Mouse (Mus musculus) heart, adult 2 months (tissue): ENCODE data around the gene Lias. TPM values are rescaled to one million over a fixed set of nuclear protein-coding genes. Genes with fewer than 3 reads are reported as not detected.

Source experiments
- DNase-seq, 2 experiments: peaks; one replicate each; pipeline ENCODE4 v3.0.0; 2021
- H3K27ac ChIP-seq: fragments of 200-600 bp; 2 replicates; pipeline ENCODE4 v1.8.1; 2022
- H3K27me3 ChIP-seq: fragments of 200-500 bp; 2 replicates; pipeline ENCODE4 v1.6.1; 2012; ENCODE audit warnings: mild to moderate bottlenecking, low read length, inconsistent platforms, mixed read lengths; ENCODE audit not compliant: control insufficient read depth, insufficient read depth
- H3K36me3 ChIP-seq: fragments of 200-500 bp; 2 replicates; pipeline ENCODE4 v1.6.1; 2012; ENCODE audit warnings: low read length, inconsistent platforms; ENCODE audit not compliant: control insufficient read depth, insufficient read depth
- H3K4me1 ChIP-seq: fragments of 200-500 bp; 2 replicates; pipeline ENCODE4 v1.6.1; 2011; ENCODE audit warnings: low read length; ENCODE audit not compliant: control insufficient read depth, insufficient read depth
- H3K4me3 ChIP-seq: fragments of 200-600 bp; 2 replicates; pipeline ENCODE4 v1.8.1; 2022
- H3K79me2 ChIP-seq: fragments of 200-500 bp; replicated peaks from 2 replicates; pipeline ENCODE4 v1.6.1; 2012; ENCODE audit warnings: mild to moderate bottlenecking, inconsistent platforms, low read length, moderate library complexity, mixed read lengths; ENCODE audit not compliant: control insufficient read depth, insufficient read depth
- H3K9ac ChIP-seq: fragments of 200-500 bp; 2 replicates; pipeline ENCODE4 v1.6.1; 2012; ENCODE audit warnings: low read depth, mild to moderate bottlenecking, control low read depth, inconsistent platforms, low read length, mixed read lengths
- CTCF ChIP-seq: fragments of 200-600 bp; IDR thresholded peaks from 2 replicates; pipeline ENCODE4 v1.8.1; 2022; ENCODE audit warnings: antibody characterized with exemption, mild to moderate bottlenecking, moderate library complexity
- EP300 ChIP-seq: fragments of 200-500 bp; IDR thresholded peaks from 2 replicates; pipeline ENCODE4 v1.6.1; 2011; ENCODE audit warnings: low read depth, low read length, control low read depth; ENCODE audit not compliant: insufficient read depth
- POLR2A ChIP-seq: fragments of 200-500 bp; IDR thresholded peaks from 2 replicates; pipeline ENCODE4 v1.6.1; 2011; ENCODE audit warnings: mild to moderate bottlenecking, low read depth, low read length, control low read depth; ENCODE audit not compliant: insufficient read depth
- WGBS: fragments of 180-500 bp; shearing (Covaris S2); methylation state at CpG from one replicate; pipeline ENCODE4 v1.1.7; 2018; 5-methylcytosine and 5-hydroxymethylcytosine counted together
- intact Hi-C: fragments of 180-260 bp; cut with DNase I; formaldehyde crosslinking; loops from one replicate; pipeline ENCODE4 v1.15.1; 2025
- polyA plus RNA-seq: library from polyadenylated mRNA; depleted of rRNA; stranded (reverse); fragments of >200 nt; gene quantifications from 2 replicates; pipeline ENCODE4 v1.2.3, GENCODE M21; 2012; rRNA removed
- total RNA-seq, 2 experiments: library from RNA; stranded (reverse); gene quantifications; 2 replicates each; pipeline ENCODE4 v1.2.3; 2021

Lias gene
- total and polyA plus RNA-seq, 3 experiments, result 21.3 to 54.1 (median 45.7) TPM

- Histone ChIP-seq H3K27me3 (no peaks in the 10 kb centered on the region), H3K27ac (peak overlapping the region; percentile 51), H3K4me1 (peaks cover 20% of the 10 kb centered on the region), H3K9ac (no peak overlapping the region), H3K4me3 (no peak overlapping the region), H3K79me2 (peaks cover 2% of the 10 kb centered on the region; the same call in 1 of the 2 replicates), H3K36me3 (peaks cover 5% of the 10 kb centered on the region; the same call in 1 of the 2 replicates)
- DNase-seq, result peak in 1 of 2 experiments; percentile 55
- intact Hi-C loops, result loop anchor here (5.0 kb wide), 1 partner anchor 34 kb away; the partner anchor contains the start of gene Gm43552
- TF ChIP-seq CTCF (no peak), EP300 (no peak), POLR2A (no peak)
- WGBS, result 31% methylated on average over 5 of the region's 5 CpGs
Observed at GRCm38 (mm10) chr5:65457846-65458245, 66.5 kb downstream of the Lias start.

GRCm38 (mm10) chr5:65459454-65459853, 68.2 kb downstream of the Lias start:
- Histone ChIP-seq H3K27ac (peak overlapping the region; percentile 77), H3K36me3 (peaks cover 5% of the 10 kb centered on the region; the same call in 1 of the 2 replicates), H3K27me3 (no peaks in the 10 kb centered on the region), H3K4me3 (no peak overlapping the region), H3K4me1 (peaks cover 17% of the 10 kb centered on the region), H3K79me2 (peaks cover 2% of the 10 kb centered on the region; the same call in 1 of the 2 replicates), H3K9ac (no peak overlapping the region)
- intact Hi-C loops, result loop anchor here (5.0 kb wide), 1 partner anchor 33 kb away; the partner anchor contains the start of gene Gm43552
- 53% methylated on average over 3 of the region's 3 CpGs for WGBS
- DNase-seq, result no peak
- no peak for TF ChIP-seq POLR2A
- no peak for TF ChIP-seq CTCF
- no peak for TF ChIP-seq EP300

Other genes with a start within 250 kb of the Lias start
- gene Wdr19, start 191.8 kb upstream of the Lias start, total RNA-seq, result 1 to 10 TPM; 1.2 to 1.9 TPM
- 1.4 and 1.7 TPM in 2 replicates for gene Wdr19, start 191.8 kb upstream of the Lias start, polyA plus RNA-seq
- 10 to 100 TPM; 31.9 to 38.2 TPM for gene Rfc1, start 55.8 kb upstream of the Lias start, total RNA-seq
- 8.4 and 11.5 TPM in 2 replicates for gene Rfc1, start 55.8 kb upstream of the Lias start, polyA plus RNA-seq
- under 1 TPM; 0.08 to 0.34 TPM for gene Klb, start 43.2 kb upstream of the Lias start, total RNA-seq
- 0.91 and 1.1 TPM in 2 replicates for gene Klb, start 43.2 kb upstream of the Lias start, polyA plus RNA-seq
- gene Rpl9, start 53 bp upstream of the Lias start, total RNA-seq, result 100 to 1,000 TPM; 592 to 715 TPM
- 190 and 325 TPM in 2 replicates for gene Rpl9, start 53 bp upstream of the Lias start, polyA plus RNA-seq
- gene Ugdh, start 44.5 kb downstream of the Lias start, total RNA-seq, result 10 to 100 TPM; 13.6 to 18.0 TPM
- gene Ugdh, start 44.5 kb downstream of the Lias start, polyA plus RNA-seq, result 6.1 and 12.7 TPM in 2 replicates
- gene Gm43552, start 101.3 kb downstream of the Lias start, total RNA-seq, result not detected
- gene Gm43552, start 101.3 kb downstream of the Lias start, polyA plus RNA-seq, result not detected in 2 replicates
- 10 to 100 TPM; 97.1 to 97.3 TPM for gene Smim14, start 145.7 kb downstream of the Lias start, total RNA-seq
- 94.2 and 133 TPM in 2 replicates for gene Smim14, start 145.7 kb downstream of the Lias start, polyA plus RNA-seq
- gene Ube2k, start 145.7 kb downstream of the Lias start, total RNA-seq, result 10 to 100 TPM; 57.3 to 70.3 TPM
- 21.4 and 34.5 TPM in 2 replicates for gene Ube2k, start 145.7 kb downstream of the Lias start, polyA plus RNA-seq